Comparison of ENCODE assay signal across 8 mouse cellular contexts in the genomic region with DNA sequence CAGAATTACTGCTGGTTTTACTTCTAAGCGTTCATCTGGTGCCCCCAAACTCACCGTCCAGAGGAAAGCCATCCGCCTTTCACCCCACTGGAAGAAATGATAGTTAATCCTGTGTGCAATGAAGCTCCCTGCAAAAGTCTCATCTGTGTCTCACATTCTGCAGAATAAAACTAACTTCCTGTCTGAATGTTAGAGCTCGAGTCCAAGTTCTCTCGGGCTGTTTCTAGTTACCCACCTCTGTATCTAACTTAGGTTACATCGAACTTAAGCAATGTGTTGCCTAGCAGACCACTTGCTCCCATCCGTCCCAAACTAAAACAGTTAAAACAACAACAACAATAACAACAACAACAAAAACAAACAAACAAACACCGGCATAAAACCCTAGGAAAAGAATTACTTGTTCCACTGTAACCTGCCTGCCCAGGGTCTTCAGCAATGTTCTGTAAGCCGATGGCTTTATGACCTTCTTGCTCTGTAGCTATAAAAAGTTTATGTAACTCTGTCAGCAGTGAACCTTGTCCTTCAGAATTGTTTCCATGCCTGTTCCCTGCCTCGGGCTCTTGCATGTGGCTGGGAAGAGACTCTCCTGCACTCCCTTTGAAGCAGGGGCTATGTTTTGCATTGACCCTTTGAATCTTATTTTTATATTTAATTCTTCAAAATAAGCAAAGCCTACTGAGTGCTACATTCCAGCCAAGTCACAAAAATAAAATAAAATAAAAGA. TPM values are rescaled to one million over a fixed set of nuclear protein-coding genes. Genes with fewer than 3 reads are reported as not detected.
A peak's percentile ranks its signal among the peaks of the same experiment; 100 is the strongest.
DNase-seq lines count a peak whose midpoint lies in the region; ATAC-seq and TF ChIP-seq lines count a peak whose summit lies in the region.

No protein-coding gene starts in this region.

- H3K4me1 ChIP-seq in ES-Bruce4 (ENCODE audit: control insufficient read depth, insufficient read depth, low read length) = no peaks in the 10 kb centered on the region
- H3K4me1 ChIP-seq in hindbrain, embryonic 10.5 days (replicated peaks) = peaks cover 28% of the 10 kb centered on the region
- H3K4me1 ChIP-seq in limb, embryonic 14.5 days (ENCODE audit: control insufficient read depth, insufficient read depth, low read length) = peaks cover 35% of the 10 kb centered on the region
- H3K4me1 ChIP-seq in stomach, postnatal 0 days (replicated peaks; ENCODE audit: control insufficient read depth, insufficient read depth) = peaks cover 5% of the 10 kb centered on the region; the same call in 1 of the 2 replicates

- TF ChIP-seq EP300 in ES-Bruce4 (IDR thresholded peaks at IDR 0.05; ENCODE audit: insufficient read depth, low read depth, low read length) = no peak
- no peak for TF ChIP-seq EP300 in stomach, postnatal 0 days (optimal IDR thresholded peaks at IDR 0.05)

- ATAC-seq in limb, embryonic 14.5 days (ENCODE audit: low FRiP score, low read depth) = peak; percentile 20; the same call in 1 of the 2 replicates
- ATAC-seq in stomach, postnatal 0 days (ENCODE audit: low FRiP score, low TSS enrichment) = no peak

- peak overlapping the region; percentile 56 for H3K9ac ChIP-seq in ES-Bruce4 (ENCODE audit: low read depth, poor library complexity, severe bottlenecking)
- peak overlapping the region; percentile 73; the same call in 1 of the 2 replicates for H3K9ac ChIP-seq in limb, embryonic 14.5 days (ENCODE audit: low read depth, low read length, severe bottlenecking)
- H3K9ac ChIP-seq in stomach, postnatal 0 days (ENCODE audit: low read length) = peak overlapping the region; percentile 56

- no peak for TF ChIP-seq POLR2A in ES-Bruce4 (IDR thresholded peaks at IDR 0.05; ENCODE audit: insufficient read depth, low read length)
- TF ChIP-seq POLR2A in limb, embryonic 14.5 days (IDR thresholded peaks at IDR 0.05; ENCODE audit: borderline replicate concordance, extremely low read depth, insufficient read depth, insufficient read length) = no peak

- 65% methylated on average over 10 of the region's 10 CpGs for WGBS in hindbrain, embryonic 10.5 days
- 10% methylated on average over 10 of the region's 10 CpGs for WGBS in limb, embryonic 14.5 days
- WGBS in stomach, postnatal 0 days = 26% methylated on average over 10 of the region's 10 CpGs

- DNase-seq in embryo, embryonic 10.5 days (ENCODE audit: low spot score) = peak; percentile 19
- DNase-seq in embryo, embryonic 10 days (ENCODE audit: low spot score) = no peak
- DNase-seq in hindbrain, embryonic 10.5 days (ENCODE audit: low spot score) = no peak
- no peak for DNase-seq in limb, embryonic 14.5 days (ENCODE audit: low spot score)
- DNase-seq in stomach, postnatal 0 days (ENCODE audit: low spot score) = no peak
- no peak for DNase-seq in ovary, postnatal 36 days (ENCODE audit: low spot score)
- DNase-seq in cerebellum, adult 11 months = no peak

- no peaks in the 10 kb centered on the region for H3K9me3 ChIP-seq in ES-Bruce4 (replicated peaks; ENCODE audit: control insufficient read depth, insufficient read depth, low read length, poor library complexity, severe bottlenecking)
- no peaks in the 10 kb centered on the region for H3K9me3 ChIP-seq in hindbrain, embryonic 10.5 days
- no peaks in the 10 kb centered on the region for H3K9me3 ChIP-seq in limb, embryonic 14.5 days (ENCODE audit: control insufficient read depth, low read length)
- no peaks in the 10 kb centered on the region for H3K9me3 ChIP-seq in stomach, postnatal 0 days (ENCODE audit: control insufficient read depth, low read length)

- TF ChIP-seq CTCF in ES-Bruce4 (IDR thresholded peaks at IDR 0.05; ENCODE audit: low read depth, low read length) = no peak
- TF ChIP-seq CTCF in stomach, postnatal 0 days (IDR thresholded peaks at IDR 0.05; ENCODE audit: low read depth) = no peak

- H3K36me3 ChIP-seq in ES-Bruce4 (ENCODE audit: control insufficient read depth, insufficient read depth, low read length, poor library complexity, severe bottlenecking) = no peaks in the 10 kb centered on the region
- no peaks in the 10 kb centered on the region for H3K36me3 ChIP-seq in hindbrain, embryonic 10.5 days
- H3K36me3 ChIP-seq in limb, embryonic 14.5 days (ENCODE audit: control insufficient read depth, insufficient read depth, low read length) = no peaks in the 10 kb centered on the region
- H3K36me3 ChIP-seq in stomach, postnatal 0 days (ENCODE audit: control insufficient read depth, insufficient read depth, low read length) = no peaks in the 10 kb centered on the region

- H3K4me3 ChIP-seq in ES-Bruce4 (ENCODE audit: low read depth, low read length) = peak overlapping the region; percentile 45
- peak overlapping the region; percentile 82 for H3K4me3 ChIP-seq in hindbrain, embryonic 10.5 days
- peak overlapping the region; percentile 87 for H3K4me3 ChIP-seq in limb, embryonic 14.5 days (replicated peaks; ENCODE audit: low read length)
- H3K4me3 ChIP-seq in stomach, postnatal 0 days (ENCODE audit: low read depth, low read length) = peak overlapping the region; percentile 80

- H3K27me3 ChIP-seq in ES-Bruce4 (ENCODE audit: control insufficient read depth, insufficient read depth, low read length, poor library complexity, severe bottlenecking) = no peaks in the 10 kb centered on the region
- peaks cover 6% of the 10 kb centered on the region; the same call in 1 of the 2 replicates for H3K27me3 ChIP-seq in hindbrain, embryonic 10.5 days (ENCODE audit: insufficient read depth, poor library complexity, severe bottlenecking)
- H3K27me3 ChIP-seq in limb, embryonic 14.5 days (ENCODE audit: control insufficient read depth, insufficient read depth, low read length) = no peaks in the 10 kb centered on the region
- no peaks in the 10 kb centered on the region for H3K27me3 ChIP-seq in stomach, postnatal 0 days (ENCODE audit: control insufficient read depth, insufficient read depth, low read length)

- no peak overlapping the region for H3K27ac ChIP-seq in ES-Bruce4 (ENCODE audit: insufficient read depth, low read length)
- peak overlapping the region; percentile 90 for H3K27ac ChIP-seq in hindbrain, embryonic 10.5 days
- H3K27ac ChIP-seq in limb, embryonic 14.5 days (replicated peaks; ENCODE audit: low read depth, low read length) = peak overlapping the region; percentile 44
- H3K27ac ChIP-seq in stomach, postnatal 0 days (replicated peaks) = peak overlapping the region; percentile 63

- peak overlapping the region; percentile 59 for H3K4me2 ChIP-seq in limb, embryonic 14.5 days (replicated peaks; ENCODE audit: low read depth, low read length, severe bottlenecking)
- H3K4me2 ChIP-seq in stomach, postnatal 0 days (replicated peaks; ENCODE audit: low read depth) = peak overlapping the region; percentile 84

RNA-seq across cellular contexts. Expression of gene Hadh, which starts 0.6 kb away (rescaled TPM):
- polyA plus RNA-seq in ES-Bruce4 (2011; ENCODE audit: insufficient read depth, insufficient read length, low read depth, missing spikeins) = 67.1 and 70.7 TPM in 2 replicates
- polyA plus RNA-seq in hindbrain, embryonic 10.5 days (2016; fragmentation: Nextera tagmentation; extraction: Ambion mirVana) = 73.1 and 81.1 TPM in 2 replicates
- polyA plus RNA-seq in limb, embryonic 14.5 days (2012; rRNA removed) = 106 TPM in 2 replicates
- 116 and 123 TPM in 2 replicates for polyA plus RNA-seq in limb, embryonic 14.5 days (2014; fragmentation: Nextera tagmentation; extraction: Ambion mirVana)
- 172 and 176 TPM in 2 replicates for polyA plus RNA-seq in stomach, postnatal 0 days (2015; fragmentation: Nextera tagmentation; extraction: Ambion mirVana)

RNA-seq across cellular contexts. Expression of gene Cyp2u1, which starts 30.5 kb away (rescaled TPM):
- polyA plus RNA-seq in ES-Bruce4 (2011; ENCODE audit: insufficient read depth, insufficient read length, low read depth, missing spikeins) = 0.90 and 1.2 TPM in 2 replicates
- polyA plus RNA-seq in hindbrain, embryonic 10.5 days (2016; fragmentation: Nextera tagmentation; extraction: Ambion mirVana) = 0.91 and 1.5 TPM in 2 replicates
- 1.2 and 1.4 TPM in 2 replicates for polyA plus RNA-seq in limb, embryonic 14.5 days (2012; rRNA removed)
- 1.7 and 1.8 TPM in 2 replicates for polyA plus RNA-seq in limb, embryonic 14.5 days (2014; fragmentation: Nextera tagmentation; extraction: Ambion mirVana)
- 1.8 and 1.9 TPM in 2 replicates for polyA plus RNA-seq in stomach, postnatal 0 days (2015; fragmentation: Nextera tagmentation; extraction: Ambion mirVana)
